Mouse (Mus musculus) liver, adult 2 months (tissue): ENCODE measurements at regions not wholly inside any gene's neighbourhood (a gene's known extent, or its start where the extent isn't known, plus 50 kb on each side); places are given as distances from the start of the nearest gene placed in this dataset.

Source experiments
- DNase-seq: peaks from one replicate; pipeline ENCODE4 v3.0.0-alpha.2; 2011; ENCODE audit warnings: low read depth, low spot score; ENCODE audit errors: extremely low read depth
- H3K27ac ChIP-seq: fragments of 200-500 bp; replicated peaks from 2 replicates; pipeline ENCODE4 v1.5.1; 2012; ENCODE audit warnings: low read depth, mild to moderate bottlenecking, control low read depth, inconsistent platforms, low read length; ENCODE audit not compliant: insufficient read depth
- H3K27me3 ChIP-seq: fragments of 200-500 bp; 2 replicates; pipeline ENCODE4 v1.6.1; 2012; ENCODE audit warnings: mild to moderate bottlenecking, moderate library complexity, low read length, inconsistent platforms; ENCODE audit not compliant: control insufficient read depth, insufficient read depth
- H3K36me3 ChIP-seq: fragments of 200-500 bp; 2 replicates; pipeline ENCODE4 v1.6.1; 2012; ENCODE audit warnings: low read length, inconsistent platforms; ENCODE audit not compliant: control insufficient read depth, insufficient read depth
- H3K4me1 ChIP-seq: fragments of 200-500 bp; 2 replicates; pipeline ENCODE4 v1.6.1; 2011; ENCODE audit warnings: low read length; ENCODE audit not compliant: control insufficient read depth, insufficient read depth
- H3K4me3 ChIP-seq: fragments of 200-500 bp; 2 replicates; pipeline ENCODE4 v1.5.1; 2011; ENCODE audit warnings: low read depth, mild to moderate bottlenecking, control low read depth, low read length, moderate library complexity; ENCODE audit not compliant: insufficient read depth
- H3K79me2 ChIP-seq: fragments of 200-500 bp; 2 replicates; pipeline ENCODE4 v1.6.1; 2012; ENCODE audit warnings: inconsistent platforms, mild to moderate bottlenecking, low read length, moderate library complexity; ENCODE audit not compliant: control insufficient read depth, insufficient read depth
- H3K9ac ChIP-seq: fragments of 200-500 bp; 2 replicates; pipeline ENCODE4 v1.6.1; 2012; ENCODE audit warnings: low read depth, mild to moderate bottlenecking, control low read depth, inconsistent platforms, low read length
- CTCF ChIP-seq: fragments of 200-500 bp; IDR thresholded peaks from 2 replicates; pipeline ENCODE4 v1.5.1; 2011; ENCODE audit warnings: low read depth, low read length, control low read depth
- POLR2A ChIP-seq: fragments of 200-500 bp; IDR thresholded peaks from 2 replicates; pipeline ENCODE4 v1.6.1; 2011; ENCODE audit warnings: low read length, control low read depth; ENCODE audit not compliant: insufficient read depth; ENCODE audit errors: extremely low read depth
- WGBS: fragments of 180-500 bp; shearing (Covaris S2); methylation state at CpG from one replicate; pipeline ENCODE4 v1.1.7; 2018; 5-methylcytosine and 5-hydroxymethylcytosine counted together

DNA sequence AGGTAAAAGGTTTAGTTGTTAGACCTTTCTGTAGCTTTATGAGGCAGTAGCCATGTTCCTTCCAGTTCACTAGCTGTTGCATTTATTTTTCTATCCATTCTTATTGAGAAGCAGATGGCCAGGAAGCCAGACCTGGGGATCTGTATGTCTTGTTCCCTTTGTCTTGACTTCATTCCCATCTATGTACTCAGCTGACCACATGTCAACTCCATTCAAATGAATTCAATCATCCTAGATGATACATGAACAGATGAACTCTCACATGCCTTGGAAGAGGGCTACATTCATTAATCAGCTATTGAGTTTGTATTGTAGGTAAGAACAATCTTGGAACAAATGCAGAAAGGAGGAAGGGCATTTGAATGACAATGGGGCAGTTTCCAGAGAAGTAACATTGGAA lies 2722.7 kb upstream of the Lrrc6 start:
- Histone ChIP-seq H3K79me2 (no peaks in the 10 kb centered on the region), H3K27ac (no peak overlapping the region), H3K9ac (no peak overlapping the region), H3K27me3 (no peaks in the 10 kb centered on the region), H3K4me3 (no peak overlapping the region), H3K4me1 (no peaks in the 10 kb centered on the region), H3K36me3 (no peaks in the 10 kb centered on the region)
- no peak for DNase-seq
- TF ChIP-seq CTCF (no peak), POLR2A (no peak)

DNA sequence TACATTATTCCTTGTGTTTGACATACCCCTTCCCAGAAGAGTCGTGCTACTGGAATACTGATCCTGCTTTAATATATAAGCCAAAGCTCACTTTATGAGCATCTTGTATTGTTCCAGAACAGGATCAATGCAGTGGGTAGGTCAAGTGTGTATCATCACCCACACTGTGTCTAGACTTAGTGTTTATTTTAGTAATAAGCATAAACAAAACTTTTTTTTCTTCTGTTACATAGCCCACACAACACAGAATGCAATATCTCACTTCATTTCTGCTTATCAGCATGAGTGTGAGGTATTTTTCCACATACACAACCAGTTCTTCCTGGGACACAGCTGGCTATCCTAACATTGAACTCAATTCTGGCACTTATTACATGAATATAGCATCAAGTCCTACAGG lies 2721.7 kb upstream of the Lrrc6 start:
- WGBS, result 87% methylated on average over 1 of the region's 1 CpGs
- H3K4me1 ChIP-seq, result no peaks in the 10 kb centered on the region

More for the DNA sequence above, 2721.7 kb upstream of the Lrrc6 start:
- H3K9ac ChIP-seq, result no peak overlapping the region
- no peaks in the 10 kb centered on the region for H3K27me3 ChIP-seq
- H3K36me3 ChIP-seq, result no peaks in the 10 kb centered on the region
- no peak overlapping the region for H3K4me3 ChIP-seq
- TF ChIP-seq POLR2A (no peak), CTCF (no peak)
- no peak for DNase-seq
- H3K79me2 ChIP-seq, result no peaks in the 10 kb centered on the region
- H3K27ac ChIP-seq, result no peak overlapping the region
